Mouse (Mus musculus): Measurements from ENCODE around the gene Mrpl27.

DNA sequence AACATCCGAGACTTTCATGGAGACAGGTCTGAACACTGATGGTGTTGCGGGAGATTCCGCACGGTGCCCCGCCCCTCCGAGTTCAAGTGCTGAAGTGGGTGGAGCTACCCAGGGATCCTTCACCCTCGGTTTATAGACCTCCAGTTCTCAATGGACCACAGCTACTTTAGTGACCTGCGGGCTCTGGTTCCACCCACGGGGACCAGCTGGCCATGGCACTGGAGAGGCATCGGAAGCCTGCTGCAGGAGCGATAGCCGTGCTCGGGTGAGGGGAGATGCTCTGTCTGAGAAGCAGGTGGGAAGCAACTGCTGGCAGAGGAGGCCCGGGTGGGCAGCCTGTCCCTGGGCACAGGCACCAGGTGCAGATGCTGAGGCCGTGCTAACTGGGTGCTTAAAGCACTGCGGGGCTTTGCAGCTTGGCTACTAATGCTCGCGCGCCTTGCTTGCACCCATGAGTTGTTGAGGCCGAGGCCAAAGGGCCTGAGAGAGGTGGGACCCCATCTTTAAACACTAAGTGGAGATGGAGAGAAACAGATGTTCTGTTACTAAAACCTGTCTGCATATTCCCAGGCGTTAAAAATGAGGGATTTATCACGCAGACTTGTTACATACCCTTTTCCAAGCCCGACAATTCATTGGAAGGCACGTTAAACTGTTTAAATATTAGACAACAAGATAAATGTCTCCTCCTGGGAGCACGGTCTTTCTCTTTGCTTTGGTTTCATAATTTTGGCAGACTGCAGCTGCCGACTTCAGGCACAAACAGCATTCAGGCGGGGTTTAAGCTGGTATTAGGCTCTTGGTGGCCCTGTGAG, 48.0 kb downstream of the Mrpl27 start:
- no peak for TF ChIP-seq GATA1 (IDR thresholded peaks at IDR 0.05; ENCODE audit: low read length)
- TF ChIP-seq TAL1 (IDR thresholded peaks at IDR 0.05; ENCODE audit: low read length): no peak

All from erythroblast, embryonic 14.5 days (primary cell).